Mouse (Mus musculus): ENCODE results near the gene Syt15. TPM values are rescaled to one million over a fixed set of nuclear protein-coding genes. Genes with fewer than 3 reads are reported as not detected.

Gene Syt15
- total and polyA plus RNA-seq, 3 experiments = 0.11 TPM; not detected in 2

- H3K27me3 ChIP-seq (ENCODE audit: insufficient read depth, low read length) = peaks cover 3% of the 10 kb centered on the region; the same call in 1 of the 2 replicates
- no peaks in the 10 kb centered on the region for H3K36me3 ChIP-seq (replicated peaks)
- no peaks in the 10 kb centered on the region for H3K9me3 ChIP-seq (replicated peaks)
- no peak overlapping the region for H3K4me3 ChIP-seq (ENCODE audit: low read depth, low read length)
- TF ChIP-seq TAL1 (conservative IDR thresholded peaks at IDR 0.05; ENCODE audit: low read depth, low read length) = no peak
- no peak for TF ChIP-seq GATA1 (IDR thresholded peaks at IDR 0.05; ENCODE audit: borderline replicate concordance, low read length)
- no peak for TF ChIP-seq CTCF (IDR thresholded peaks at IDR 0.05; ENCODE audit: low read depth, low read length)
- DNase-seq (ENCODE audit: low spot score) (peak; percentile 14), ATAC-seq (ENCODE audit: extremely low read depth, insufficient number of reproducible peaks, low FRiP score, poor library complexity, severe bottlenecking) (no peak; the same call in 1 of the 2 replicates)
- no peaks in the 10 kb centered on the region for H3K4me1 ChIP-seq (ENCODE audit: insufficient read depth, low read depth, low read length)
These were observed 10.7 kb upstream of the Syt15 start for GRCm38 (mm10) chr14:34208651-34209050.

DNA sequence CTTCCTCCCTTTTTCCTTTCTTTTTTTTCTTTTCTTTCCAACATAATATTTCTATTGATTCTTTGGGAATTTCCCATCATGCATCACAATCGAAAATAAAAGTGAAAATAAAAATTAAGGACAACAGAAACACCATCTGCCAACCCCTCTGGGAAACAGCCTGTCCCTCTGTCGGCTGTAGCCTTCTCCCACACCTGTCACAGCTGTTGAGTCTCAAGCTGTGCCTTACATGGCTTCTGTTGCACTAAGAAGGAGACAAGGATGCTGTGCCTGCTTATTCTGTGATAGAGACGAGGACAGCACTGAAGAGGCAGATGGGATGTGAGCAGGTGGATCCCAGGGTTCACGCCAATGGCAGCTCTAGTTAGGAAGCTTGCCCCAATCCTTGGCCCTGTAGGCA lies 10.3 kb upstream of the Syt15 start:
- H3K27me3 ChIP-seq (ENCODE audit: insufficient read depth, low read length) = peaks cover 3% of the 10 kb centered on the region; the same call in 1 of the 2 replicates
- H3K4me1 ChIP-seq (ENCODE audit: insufficient read depth, low read depth, low read length) = no peaks in the 10 kb centered on the region
- ATAC-seq (ENCODE audit: extremely low read depth, insufficient number of reproducible peaks, low FRiP score, poor library complexity, severe bottlenecking) (no peak), DNase-seq (ENCODE audit: low spot score) (no peak)
- H3K9me3 ChIP-seq (replicated peaks) = no peaks in the 10 kb centered on the region
- no peak for TF ChIP-seq GATA2 (IDR thresholded peaks at IDR 0.05; ENCODE audit: borderline replicate concordance, low read depth, low read length)
- no peak for TF ChIP-seq POLR2AphosphoS5 (IDR thresholded peaks at IDR 0.05; ENCODE audit: insufficient replicate concordance, low read depth, low read length)
- no peak for TF ChIP-seq TAL1 (conservative IDR thresholded peaks at IDR 0.05; ENCODE audit: low read depth, low read length)
- TF ChIP-seq GATA1 (IDR thresholded peaks at IDR 0.05; ENCODE audit: borderline replicate concordance, low read length) = no peak
- TF ChIP-seq CTCF (IDR thresholded peaks at IDR 0.05; ENCODE audit: low read depth, low read length) = no peak
- H3K4me3 ChIP-seq (ENCODE audit: low read depth, low read length) = no peak overlapping the region
- H3K36me3 ChIP-seq (replicated peaks) = no peaks in the 10 kb centered on the region

GRCm38 (mm10) chr14:34209942-34210341 lies 9.5 kb upstream of the Syt15 start:
- Histone ChIP-seq H3K27me3 (ENCODE audit: insufficient read depth, low read length) (peaks cover 3% of the 10 kb centered on the region; the same call in 1 of the 2 replicates), H3K9me3 (replicated peaks) (no peaks in the 10 kb centered on the region), H3K4me3 (ENCODE audit: low read depth, low read length) (no peak overlapping the region), H3K4me1 (ENCODE audit: insufficient read depth, low read depth, low read length) (no peaks in the 10 kb centered on the region), H3K36me3 (replicated peaks) (no peaks in the 10 kb centered on the region)
- ATAC-seq (ENCODE audit: extremely low read depth, insufficient number of reproducible peaks, low FRiP score, poor library complexity, severe bottlenecking) (no peak), DNase-seq (ENCODE audit: low spot score) (no peak)
- TF ChIP-seq CTCF (IDR thresholded peaks at IDR 0.05; ENCODE audit: low read depth, low read length) (no peak), POLR2AphosphoS5 (IDR thresholded peaks at IDR 0.05; ENCODE audit: insufficient replicate concordance, low read depth, low read length) (no peak), GATA1 (IDR thresholded peaks at IDR 0.05; ENCODE audit: borderline replicate concordance, low read length) (no peak), GATA2 (IDR thresholded peaks at IDR 0.05; ENCODE audit: borderline replicate concordance, low read depth, low read length) (no peak), TAL1 (conservative IDR thresholded peaks at IDR 0.05; ENCODE audit: low read depth, low read length) (no peak)

DNA sequence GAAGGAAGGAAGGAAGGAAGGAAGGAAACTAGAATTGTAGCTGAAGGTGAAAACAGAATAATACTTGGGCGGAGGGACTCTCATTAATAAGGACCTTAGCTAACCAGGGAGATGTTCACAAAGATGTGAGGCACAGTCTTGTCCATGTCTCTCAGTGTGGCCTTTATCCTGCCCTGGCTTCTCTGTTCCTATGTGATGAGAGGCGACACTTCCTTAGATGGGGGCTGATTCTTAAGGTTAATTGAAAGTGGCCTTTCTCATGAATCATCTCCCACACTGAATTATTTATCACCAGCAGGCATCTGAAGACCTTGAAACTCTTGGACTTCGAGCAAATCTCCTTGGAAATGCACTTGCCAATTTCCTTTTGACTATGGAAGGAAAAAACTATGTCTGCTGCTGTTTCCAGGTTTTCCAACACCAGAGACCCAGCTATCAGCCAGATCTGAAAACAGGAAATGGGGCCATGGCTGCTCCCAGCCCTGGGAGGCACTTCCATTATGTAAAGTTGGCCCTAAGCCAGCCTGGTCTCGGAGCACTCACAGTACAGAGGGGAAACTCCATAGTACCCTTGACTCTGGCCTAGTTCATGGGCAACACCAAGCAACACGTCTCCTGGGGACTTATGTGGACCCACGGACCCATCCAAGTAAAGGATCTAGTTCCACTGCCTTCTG lies 3.8 kb upstream of the Syt15 start:
- peaks cover 6% of the 10 kb centered on the region; the same call in 1 of the 2 replicates for H3K27me3 ChIP-seq (ENCODE audit: insufficient read depth, low read length)
- DNase-seq (ENCODE audit: low spot score) = no peak
- no peaks in the 10 kb centered on the region for H3K36me3 ChIP-seq (replicated peaks)
- no peaks in the 10 kb centered on the region for H3K9me3 ChIP-seq (replicated peaks)
- ATAC-seq (ENCODE audit: extremely low read depth, insufficient number of reproducible peaks, low FRiP score, poor library complexity, severe bottlenecking) = no peak
- H3K4me1 ChIP-seq (ENCODE audit: insufficient read depth, low read depth, low read length) = no peaks in the 10 kb centered on the region
- no peak overlapping the region for H3K4me3 ChIP-seq (ENCODE audit: low read depth, low read length)
- no peak for TF ChIP-seq GATA1 (IDR thresholded peaks at IDR 0.05; ENCODE audit: borderline replicate concordance, low read length)
- TF ChIP-seq POLR2AphosphoS5 (IDR thresholded peaks at IDR 0.05; ENCODE audit: insufficient replicate concordance, low read depth, low read length) = no peak
- TF ChIP-seq GATA2 (IDR thresholded peaks at IDR 0.05; ENCODE audit: borderline replicate concordance, low read depth, low read length) = no peak
- no peak for TF ChIP-seq CTCF (IDR thresholded peaks at IDR 0.05; ENCODE audit: low read depth, low read length)
- TF ChIP-seq TAL1 (conservative IDR thresholded peaks at IDR 0.05; ENCODE audit: low read depth, low read length) = no peak

DNA sequence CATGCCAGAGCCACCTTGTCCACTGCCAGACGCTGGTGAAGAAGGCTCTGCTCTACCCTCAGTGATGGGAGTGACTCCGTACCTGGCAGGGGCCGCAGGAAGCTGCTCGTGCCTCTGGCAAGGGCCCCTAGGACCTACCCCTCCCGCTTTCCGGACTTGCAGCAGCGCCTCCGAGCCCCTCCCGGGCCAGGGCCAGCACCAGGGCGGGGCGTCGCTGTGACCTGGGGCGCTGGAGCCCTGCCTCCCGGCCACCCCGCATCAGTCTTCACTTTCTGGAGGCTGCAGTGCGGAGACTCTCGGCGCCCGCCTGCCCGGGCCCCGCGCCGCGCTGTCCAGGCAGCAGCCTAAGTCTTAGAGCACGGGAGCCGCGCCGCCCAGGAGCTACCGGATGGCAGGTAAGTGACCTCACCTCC lies 397 bp downstream of the Syt15 start:
- no peak for ATAC-seq (ENCODE audit: extremely low read depth, insufficient number of reproducible peaks, low FRiP score, poor library complexity, severe bottlenecking)
- H3K4me1 ChIP-seq (ENCODE audit: insufficient read depth, low read depth, low read length) = no peaks in the 10 kb centered on the region
- no peak overlapping the region for H3K4me3 ChIP-seq (ENCODE audit: low read depth, low read length)
- no peak for TF ChIP-seq TAL1 (conservative IDR thresholded peaks at IDR 0.05; ENCODE audit: low read depth, low read length)
- TF ChIP-seq GATA2 (IDR thresholded peaks at IDR 0.05; ENCODE audit: borderline replicate concordance, low read depth, low read length) = no peak
- no peak for TF ChIP-seq CTCF (IDR thresholded peaks at IDR 0.05; ENCODE audit: low read depth, low read length)
- TF ChIP-seq GATA1 (IDR thresholded peaks at IDR 0.05; ENCODE audit: borderline replicate concordance, low read length) = no peak
- no peak for TF ChIP-seq POLR2AphosphoS5 (IDR thresholded peaks at IDR 0.05; ENCODE audit: insufficient replicate concordance, low read depth, low read length)
- peaks cover 3% of the 10 kb centered on the region; the same call in 1 of the 2 replicates for H3K27me3 ChIP-seq (ENCODE audit: insufficient read depth, low read length)
- H3K36me3 ChIP-seq (replicated peaks) = no peaks in the 10 kb centered on the region
- peak; percentile 53 for DNase-seq (ENCODE audit: low spot score)
- no peaks in the 10 kb centered on the region for H3K9me3 ChIP-seq (replicated peaks)

GRCm38 (mm10) chr14:34220426-34220825 lies 1.0 kb downstream of the Syt15 start:
- TF ChIP-seq CTCF (IDR thresholded peaks at IDR 0.05; ENCODE audit: low read depth, low read length) (no peak), POLR2AphosphoS5 (IDR thresholded peaks at IDR 0.05; ENCODE audit: insufficient replicate concordance, low read depth, low read length) (no peak), GATA1 (IDR thresholded peaks at IDR 0.05; ENCODE audit: borderline replicate concordance, low read length) (no peak), GATA2 (IDR thresholded peaks at IDR 0.05; ENCODE audit: borderline replicate concordance, low read depth, low read length) (no peak), TAL1 (conservative IDR thresholded peaks at IDR 0.05; ENCODE audit: low read depth, low read length) (no peak)
- H3K4me3 ChIP-seq (ENCODE audit: low read depth, low read length) = no peak overlapping the region
- H3K4me1 ChIP-seq (ENCODE audit: insufficient read depth, low read depth, low read length) = no peaks in the 10 kb centered on the region
- DNase-seq (ENCODE audit: low spot score) (no peak), ATAC-seq (ENCODE audit: extremely low read depth, insufficient number of reproducible peaks, low FRiP score, poor library complexity, severe bottlenecking) (no peak)
- peaks cover 3% of the 10 kb centered on the region; the same call in 1 of the 2 replicates for H3K27me3 ChIP-seq (ENCODE audit: insufficient read depth, low read length)
- no peaks in the 10 kb centered on the region for H3K9me3 ChIP-seq (replicated peaks)
- H3K36me3 ChIP-seq (replicated peaks) = no peaks in the 10 kb centered on the region
